In the genomic region with DNA sequence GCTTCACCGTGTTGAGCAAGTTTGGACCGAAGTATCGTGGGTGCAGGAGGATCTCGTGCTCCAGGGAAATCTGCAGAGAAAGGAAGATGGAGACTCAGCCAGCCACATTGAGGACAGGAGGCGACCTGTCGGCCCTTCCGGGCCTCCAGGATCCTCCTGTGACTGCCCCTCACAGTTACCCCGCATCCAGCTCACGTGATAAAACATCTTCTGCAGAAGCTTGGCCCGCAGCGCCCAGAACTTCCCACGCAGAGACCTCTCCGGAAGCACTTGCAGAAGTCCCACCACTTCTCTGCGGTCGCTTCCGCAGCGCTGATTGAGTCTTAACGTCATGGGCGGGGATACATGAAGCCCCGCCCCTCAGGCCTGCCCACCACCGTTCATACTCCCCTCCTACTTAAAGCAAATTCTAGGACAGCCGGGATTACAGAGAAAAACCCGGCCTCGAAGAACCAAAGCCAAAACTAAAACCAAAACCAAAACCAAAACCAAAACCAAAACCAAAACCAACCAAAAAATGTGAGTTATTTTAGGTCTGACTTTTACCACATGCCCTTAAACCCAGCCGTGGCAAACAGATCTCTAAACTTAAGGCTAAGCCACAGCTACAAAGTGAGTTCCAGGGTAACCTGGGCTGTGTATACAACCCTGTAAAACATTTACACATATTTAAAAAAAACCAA, we compare ENCODE assay signal across 8 mouse cellular contexts. TPM values are rescaled to one million over a fixed set of nuclear protein-coding genes. Genes with fewer than 3 reads are reported as not detected.
DNase-seq lines count a peak whose midpoint lies in the region; ATAC-seq lines count a peak whose summit lies in the region.

Gene Polr2g (minus strand): TSS at position 314 of the 683 bp plus-strand sequence.

- peak; percentile 94 to 97 for DNase-seq in adrenal gland, adult (ENCODE audit: inconsistent age in 2 of 2, low spot score in 1 of 2)
- DNase-seq in embryo, embryonic 10.5 days (ENCODE audit: low spot score): peak; percentile 96
- DNase-seq in gastrocnemius, postnatal 14 days: peak; percentile 88
- peak; percentile 87 to 94 for DNase-seq in left cerebral cortex, postnatal 10 days (ENCODE audit: extremely low spot score in 1 of 2, low spot score in 2 of 2)
- DNase-seq in right cerebral cortex, postnatal 25 days: peak; percentile 86
- peak; percentile 86 to 89 for DNase-seq in urinary bladder, postnatal 4 days (ENCODE audit: low spot score in 2 of 2)

- peak; percentile 68 for ATAC-seq in inflammation-experienced regulatory T-cells, adult 6 months
- ATAC-seq in megakaryocyte-erythroid progenitor cell, adult 5-6 weeks (replicated peaks; ENCODE audit: low FRiP score, low TSS enrichment, poor library complexity, severe bottlenecking): peak; percentile 78

- intact Hi-C loops in gastrocnemius, postnatal 14 days (cut with DNase I; ENCODE audit: low total_unique reads): no loop called here
- intact Hi-C loops in left cerebral cortex, postnatal 10 days (cut with DNase I): no loop called here

RNA-seq across cellular contexts. Expression of gene Polr2g, which starts in this region (rescaled TPM):
- 10 to 100 TPM; 34.1 to 35.5 TPM for total RNA-seq in gastrocnemius, postnatal 14 days (2021)
- 100 to 1,000 TPM; 186 to 196 (median 191) TPM for polyA plus RNA-seq in inflammation-experienced regulatory T-cells, adult 6 months (2017; shearing (Covaris generic))
- 100 to 1,000 TPM; 109 to 110 TPM for total RNA-seq in left cerebral cortex, postnatal 10 days (2021)
- 120 and 126 TPM in 2 replicates for total RNA-seq in megakaryocyte-erythroid progenitor cell, adult 5-6 weeks (2014; fragmentation: Nextera tagmentation)
- total RNA-seq in megakaryocyte-erythroid progenitor cell, adult 5-6 weeks (2017): 86.1 and 106 TPM in 2 replicates

Comparison
In these comparisons a context has a peak if more than half of its experiments do, and no peak if none do; other contexts are left out.
1. Peak in every context shown above with its lines: DNase-seq and ATAC-seq.